Mouse (Mus musculus): ENCODE measurements around the gene Orai3.
"Not testable (repeated sequence)": the region's sequence is repeated elsewhere in the genome, so short reads cannot be mapped to it uniquely, and the experiment has no call there.

The Orai3 gene

DNA sequence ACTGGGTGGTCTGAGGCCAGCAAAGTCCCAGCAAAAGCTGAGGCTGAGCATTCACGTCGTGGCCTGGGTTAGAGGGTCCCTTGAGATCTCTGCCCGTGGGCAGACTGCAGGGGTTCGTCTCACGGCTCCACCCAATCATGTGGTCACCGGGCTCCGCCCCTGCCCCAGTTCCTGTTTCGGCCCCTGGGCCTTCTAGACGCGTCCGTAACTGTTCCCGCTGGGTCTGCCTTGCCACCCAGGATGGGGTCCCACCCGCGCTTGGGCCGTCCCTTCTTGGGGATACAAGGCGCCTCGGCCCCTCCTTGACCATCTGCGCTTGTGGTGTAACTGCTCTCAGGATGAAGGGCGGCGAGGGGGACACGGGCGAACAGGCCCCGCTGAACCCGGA is at the start of gene Orai3:
TSS of gene Orai3 (plus strand) at position 165 of the 388 bp plus-strand sequence.
- DNase-seq (ENCODE audit: low read depth): peak; percentile 73

DNA sequence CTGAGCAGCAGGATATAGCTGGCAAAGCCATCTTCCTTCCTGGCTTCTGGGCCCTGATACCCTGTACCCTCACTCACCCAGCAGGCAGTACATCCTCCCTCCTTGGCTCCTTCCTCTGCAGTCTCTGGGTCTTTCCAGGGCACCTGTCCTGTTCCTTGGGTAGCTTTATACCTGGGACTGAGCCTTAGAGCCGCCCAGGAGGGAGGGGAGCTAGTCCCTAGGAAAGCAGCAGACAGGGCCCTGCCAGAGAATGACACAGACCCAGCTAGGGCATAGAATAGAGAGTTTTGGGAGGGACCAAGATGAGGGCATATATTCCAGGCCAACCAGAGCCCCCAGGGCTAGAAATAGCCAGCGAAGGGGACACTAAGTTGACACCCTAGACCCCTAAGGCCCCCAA is 44.1 kb upstream of the Orai3 start:
- DNase-seq (ENCODE audit: low read depth): no peak

DNA sequence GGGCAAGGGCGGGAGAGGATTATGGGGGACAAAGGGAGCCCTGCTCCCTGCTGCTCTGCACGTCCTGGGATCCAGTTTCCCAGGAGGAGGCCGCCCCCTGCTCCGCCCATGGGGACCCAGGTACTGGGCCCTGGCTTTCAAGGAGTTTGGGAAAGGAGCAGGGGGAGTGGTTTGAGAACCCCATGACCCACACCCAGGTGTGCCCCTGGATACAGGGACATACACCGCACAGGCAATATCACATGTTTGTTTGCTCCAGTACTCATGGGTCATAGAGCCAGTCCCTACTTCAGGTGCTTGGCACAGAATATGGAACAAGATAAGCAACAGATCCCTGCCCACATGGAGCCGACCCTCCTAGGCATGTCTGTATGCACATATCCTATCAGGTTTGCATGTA is 43.7 kb upstream of the Orai3 start:
- no peak for DNase-seq (ENCODE audit: low read depth)

DNA sequence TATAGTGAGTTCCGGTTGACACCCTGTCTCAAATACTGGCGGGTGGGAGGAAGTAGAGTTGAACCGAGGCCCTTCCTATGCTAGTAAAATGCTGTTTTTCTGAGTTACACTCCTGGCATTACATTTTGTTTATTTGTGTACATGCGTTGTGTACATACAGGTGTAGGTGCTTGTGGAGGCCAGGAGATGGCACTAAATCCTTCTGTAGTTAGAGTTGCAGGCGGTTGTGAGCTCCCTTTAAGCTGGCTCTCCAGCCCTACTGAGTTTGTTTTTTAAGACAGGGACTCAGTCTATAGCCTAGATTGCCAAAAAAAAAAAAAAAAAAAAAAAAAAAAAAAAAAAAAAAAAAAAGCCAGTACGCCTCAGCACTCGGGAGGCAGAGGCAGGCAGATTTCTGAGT is 41.7 kb upstream of the Orai3 start:
- no peak for DNase-seq (ENCODE audit: low read depth)

DNA sequence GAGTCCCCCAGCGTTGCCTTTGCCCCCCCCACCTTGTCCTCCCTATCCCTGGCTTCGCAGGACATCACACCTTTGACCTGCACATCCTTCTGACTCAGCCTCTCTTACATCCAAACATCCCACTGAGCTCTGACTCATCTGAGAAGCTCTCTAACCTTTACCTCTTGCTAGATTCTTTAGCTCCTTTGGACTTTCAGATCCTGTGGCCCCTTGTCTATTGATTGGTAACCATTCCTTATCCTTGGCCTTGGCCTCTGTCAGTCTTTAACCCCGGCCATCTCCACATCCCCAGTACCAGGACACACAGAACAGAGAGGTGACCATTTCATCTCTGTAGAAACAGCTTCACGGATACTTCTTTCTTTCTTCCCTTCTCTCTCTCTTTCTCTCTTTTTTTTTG is 39.4 kb upstream of the Orai3 start:
- DNase-seq (ENCODE audit: low read depth): no peak

DNA sequence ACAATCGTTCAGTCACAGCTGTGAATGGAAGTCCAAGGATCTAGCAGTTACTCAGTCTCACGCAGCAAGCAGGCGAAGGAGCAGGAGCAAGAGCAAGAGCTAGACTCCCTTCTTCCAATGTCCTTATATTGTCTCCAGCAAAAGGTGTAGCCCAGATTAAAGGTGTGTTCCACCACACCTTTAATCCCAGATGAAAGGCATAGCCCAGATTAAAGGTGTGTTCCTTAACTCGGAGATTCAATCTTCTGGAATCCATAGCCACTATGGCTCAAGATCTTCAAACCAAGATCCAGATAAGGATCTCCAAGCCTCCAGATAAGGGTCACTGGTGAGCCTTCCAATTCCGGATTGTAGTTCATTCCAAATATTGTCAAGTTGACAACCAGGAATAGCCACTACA is 37.5 kb upstream of the Orai3 start, which contains the start of gene Ctf2:
TSS of gene Ctf2 (minus strand) at position 101 of the 400 bp plus-strand sequence.
- not testable (repeated sequence) for DNase-seq (ENCODE audit: low read depth)

DNA sequence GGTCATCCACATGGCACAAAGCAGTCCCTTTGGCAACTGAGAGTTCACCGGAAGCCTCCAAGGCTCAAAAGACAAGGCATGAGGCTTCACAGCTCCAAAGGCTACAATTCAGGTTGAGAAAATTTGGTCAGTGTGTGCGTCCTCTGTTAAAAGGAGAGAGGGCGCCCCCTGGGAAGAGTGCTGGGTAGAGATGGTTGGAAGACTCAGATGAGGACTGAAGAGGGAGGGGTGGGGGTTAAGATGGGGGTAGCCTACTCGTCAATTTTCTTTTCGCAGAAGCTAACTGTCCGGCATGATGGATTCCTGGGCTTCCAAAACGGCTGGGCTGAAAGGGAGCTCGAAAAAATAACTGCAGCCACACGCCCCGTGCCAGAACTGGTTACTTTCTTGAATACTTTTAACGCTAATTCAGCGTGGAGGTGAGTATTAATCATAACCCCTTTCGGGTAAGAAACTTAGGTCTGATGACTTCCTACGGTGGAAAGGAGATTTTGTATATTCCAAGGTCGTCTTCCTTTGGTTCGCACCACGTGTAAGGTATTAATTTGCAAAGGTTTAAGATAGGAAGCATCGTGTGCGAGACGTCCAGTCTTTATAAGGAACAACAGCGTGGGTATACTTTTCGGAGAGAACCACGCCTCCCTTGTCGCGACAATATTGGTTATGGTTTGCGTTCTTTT is 25.1 kb upstream of the Orai3 start, which contains the start of gene Fbxl19:
TSS of gene Fbxl19 (plus strand) at position 178 of the 680 bp plus-strand sequence.
- DNase-seq (ENCODE audit: low read depth): peak; percentile 81

DNA sequence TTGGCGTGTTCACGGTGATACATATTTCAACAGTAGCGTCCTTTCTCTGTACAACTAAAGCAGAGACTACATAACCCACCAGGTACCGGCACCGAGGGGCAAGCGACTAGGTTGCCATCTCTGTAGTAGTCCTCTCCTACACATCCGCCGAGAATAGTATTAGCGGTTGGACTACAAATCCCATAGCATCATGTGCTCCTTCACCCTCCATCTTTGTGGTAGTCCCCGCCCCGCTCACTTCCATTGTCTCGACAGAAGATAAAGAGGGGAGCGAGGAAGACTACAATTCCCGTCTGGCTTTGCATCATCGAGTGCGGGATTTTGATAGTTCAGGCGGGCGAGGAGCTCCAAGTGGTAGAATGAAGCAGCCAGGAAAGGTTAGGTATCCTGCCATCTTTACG is 24.4 kb upstream of the Orai3 start:
- peak; percentile 90 for DNase-seq (ENCODE audit: low read depth)

DNA sequence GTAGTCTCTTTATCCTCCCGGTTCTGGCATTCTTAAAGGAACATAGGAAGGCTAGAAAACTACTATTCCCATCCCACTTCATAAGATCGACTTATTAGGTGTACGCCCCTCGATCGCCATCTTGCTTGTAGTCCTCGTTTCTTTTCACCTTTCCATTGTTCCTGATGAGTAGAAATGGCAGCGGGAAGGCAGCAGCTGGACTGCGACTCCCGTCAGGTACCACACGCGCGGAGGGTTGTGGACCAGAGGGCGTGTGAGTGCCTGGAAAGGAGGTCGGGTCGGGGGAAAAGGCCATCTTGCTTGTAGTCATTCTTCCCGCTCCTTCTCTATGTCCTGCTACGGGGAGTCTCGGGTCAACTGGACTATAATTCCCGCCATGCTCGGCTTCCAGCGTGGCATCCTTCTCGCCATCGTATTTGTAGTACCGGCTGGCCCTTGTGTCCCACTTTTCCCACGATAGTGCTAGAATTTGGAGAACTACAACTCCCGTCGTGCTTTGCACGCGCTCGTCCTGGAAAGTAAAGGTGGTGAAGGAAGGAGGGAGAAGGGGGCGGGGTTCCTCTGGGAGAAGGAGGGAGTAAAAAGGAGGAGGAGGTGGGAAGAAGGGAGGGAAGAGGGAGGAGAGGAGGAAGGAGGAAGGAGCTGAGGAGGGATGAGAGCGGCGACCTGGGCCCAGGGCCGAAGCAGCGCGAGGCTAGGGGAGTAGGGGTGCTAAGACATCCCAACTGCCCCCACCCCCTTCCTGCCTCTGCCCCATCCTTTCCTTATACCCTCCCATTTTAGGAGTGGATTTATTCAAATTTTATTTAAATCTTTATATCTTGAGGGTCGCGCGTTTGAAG is 23.7 kb upstream of the Orai3 start:
- peak; percentile 74 for DNase-seq (ENCODE audit: low read depth)

DNA sequence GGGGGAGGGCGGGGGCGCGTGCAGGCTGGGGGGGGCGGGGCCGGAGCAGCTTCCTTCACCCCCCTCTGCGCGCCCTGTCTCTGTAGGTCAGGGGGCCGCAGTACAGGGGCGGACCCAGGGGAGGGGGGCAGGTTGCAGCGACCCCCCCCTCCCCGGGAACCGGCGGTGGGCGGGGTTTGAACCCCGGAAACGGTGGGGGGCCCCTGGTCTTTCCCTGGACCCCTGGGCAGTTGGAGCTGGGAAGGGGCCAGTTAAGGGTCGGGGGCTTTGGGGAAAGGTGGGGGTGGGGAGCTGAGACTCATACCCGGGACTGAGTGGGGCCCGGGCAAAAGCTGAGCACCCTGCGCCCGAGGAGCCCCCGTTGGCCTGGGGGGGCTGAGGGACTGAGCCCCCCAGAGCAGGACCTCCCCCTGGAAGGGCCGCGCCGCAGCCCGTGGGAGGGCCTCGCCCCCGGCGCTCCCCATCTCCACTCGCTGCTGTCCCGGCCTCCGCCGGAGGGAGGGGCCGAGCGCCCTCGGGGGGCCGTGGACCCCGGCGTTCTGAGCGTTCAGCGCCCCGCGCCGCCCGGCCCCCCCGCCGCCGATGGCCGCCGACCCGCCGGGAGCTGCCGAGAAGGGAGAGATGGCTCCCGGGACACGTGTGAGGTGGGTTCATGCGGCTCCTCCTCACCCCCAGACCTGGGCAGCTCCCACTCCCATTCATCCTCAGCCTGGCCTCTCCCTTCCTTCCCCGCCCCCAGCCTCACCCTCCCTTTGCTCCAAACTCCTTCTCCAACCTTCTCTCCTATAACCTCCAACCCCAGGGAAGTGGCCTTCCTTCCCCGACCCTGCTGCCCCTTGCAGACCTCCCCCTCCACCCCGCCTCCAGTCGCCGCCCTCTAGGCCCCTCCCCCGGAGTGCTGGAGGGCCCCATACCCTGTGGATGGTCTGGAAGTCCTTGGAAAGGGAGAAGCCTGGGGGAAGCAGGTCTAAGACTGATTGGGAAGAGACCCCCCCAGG is 22.8 kb upstream of the Orai3 start:
- no peak for DNase-seq (ENCODE audit: low read depth)

DNA sequence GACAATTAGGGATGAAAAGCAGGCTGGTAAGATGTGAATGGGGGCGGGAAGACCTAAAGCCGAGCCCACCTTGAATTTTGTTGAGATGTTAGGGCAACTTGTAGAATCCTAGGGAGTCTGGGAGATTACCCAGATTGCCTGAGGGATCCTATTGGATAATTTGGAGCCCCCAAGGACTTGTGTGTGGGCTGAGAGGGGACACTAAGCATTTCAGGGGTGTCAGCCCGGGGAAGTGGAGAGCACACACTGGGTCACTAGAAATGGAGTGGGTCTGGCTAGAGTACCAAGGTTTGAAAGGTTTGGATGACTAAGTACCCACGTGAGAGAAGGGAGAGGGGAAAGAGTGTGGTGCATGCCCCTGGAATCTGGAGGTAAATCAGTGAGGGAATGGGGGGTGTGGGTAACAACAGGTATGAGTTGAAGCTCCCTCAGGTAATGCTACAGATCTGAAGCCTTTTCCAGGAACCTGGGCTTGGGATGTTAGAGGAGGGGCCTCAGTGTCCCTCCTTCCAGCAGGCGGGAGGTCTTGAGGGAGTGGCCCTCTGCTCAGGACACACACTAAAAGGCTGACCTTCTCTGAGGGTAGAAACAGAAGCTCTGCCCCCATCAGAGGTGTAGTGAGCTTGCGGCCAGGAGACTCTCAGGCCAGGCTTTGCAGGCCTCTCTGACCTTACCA is 21.9 kb upstream of the Orai3 start:
- no peak for DNase-seq (ENCODE audit: low read depth)

DNA sequence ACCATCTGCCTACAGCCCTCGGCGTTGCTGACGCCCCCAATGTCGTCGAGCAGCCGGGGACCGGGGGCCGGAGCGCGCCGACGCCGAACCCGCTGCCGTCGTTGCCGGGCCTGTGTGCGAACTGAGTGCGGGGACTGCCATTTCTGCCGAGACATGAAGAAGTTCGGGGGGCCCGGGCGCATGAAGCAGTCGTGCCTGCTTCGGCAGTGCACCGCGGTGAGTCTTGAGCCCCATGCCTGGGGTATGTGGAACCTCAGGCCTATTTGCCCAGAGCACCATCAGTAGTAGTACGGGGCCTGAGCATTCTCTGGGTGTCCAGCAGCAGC is 21.4 kb upstream of the Orai3 start:
- DNase-seq (ENCODE audit: low read depth): no peak

DNA sequence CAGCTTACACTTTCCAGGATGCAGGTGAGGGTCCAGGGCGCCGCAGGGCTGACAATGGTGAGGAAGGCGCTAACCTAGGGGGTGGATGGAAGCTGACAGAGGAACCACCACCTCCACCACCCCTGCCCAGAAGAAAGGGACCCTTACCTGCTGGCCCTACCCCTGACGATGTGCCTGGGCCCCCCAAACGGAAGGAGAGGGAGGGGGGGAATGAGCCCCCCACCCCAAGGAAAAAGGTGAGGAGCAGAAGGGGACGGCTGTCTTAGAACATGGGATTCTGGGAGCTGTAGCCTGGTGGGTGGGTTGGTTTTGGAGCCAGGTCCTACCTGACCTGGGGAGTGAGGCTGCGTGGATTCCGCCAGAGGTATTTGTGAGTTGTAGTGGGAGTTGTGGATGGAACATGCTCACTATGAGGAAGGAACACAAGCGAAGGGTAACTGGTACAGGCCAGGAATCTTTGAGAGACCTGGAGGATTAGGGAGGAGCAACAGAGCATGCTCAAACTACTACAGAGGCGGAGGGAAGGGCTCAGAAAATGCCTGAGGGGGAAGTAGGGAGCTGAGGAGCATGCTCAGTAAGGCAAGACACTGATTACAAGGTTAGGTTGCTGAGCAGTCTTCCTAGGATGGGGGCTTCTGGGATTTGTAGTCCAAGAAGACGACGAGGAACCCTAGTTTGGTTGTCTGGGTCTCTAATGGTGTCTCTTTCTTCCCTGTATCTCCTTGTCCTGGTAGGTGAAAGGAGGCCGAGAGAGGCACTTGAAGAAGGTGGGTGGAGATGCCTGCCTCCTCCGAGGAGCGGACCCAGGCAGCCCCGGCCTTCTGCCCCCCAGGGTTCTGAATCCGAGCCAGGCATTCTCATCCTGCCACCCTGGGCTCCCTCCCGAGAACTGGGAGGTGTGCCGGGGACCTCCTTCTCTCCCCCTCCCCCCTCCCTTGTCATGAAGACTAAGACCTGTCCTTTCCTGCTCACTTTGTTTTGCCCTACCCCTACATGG is 19.2 kb upstream of the Orai3 start:
- DNase-seq (ENCODE audit: low read depth): no peak

DNA sequence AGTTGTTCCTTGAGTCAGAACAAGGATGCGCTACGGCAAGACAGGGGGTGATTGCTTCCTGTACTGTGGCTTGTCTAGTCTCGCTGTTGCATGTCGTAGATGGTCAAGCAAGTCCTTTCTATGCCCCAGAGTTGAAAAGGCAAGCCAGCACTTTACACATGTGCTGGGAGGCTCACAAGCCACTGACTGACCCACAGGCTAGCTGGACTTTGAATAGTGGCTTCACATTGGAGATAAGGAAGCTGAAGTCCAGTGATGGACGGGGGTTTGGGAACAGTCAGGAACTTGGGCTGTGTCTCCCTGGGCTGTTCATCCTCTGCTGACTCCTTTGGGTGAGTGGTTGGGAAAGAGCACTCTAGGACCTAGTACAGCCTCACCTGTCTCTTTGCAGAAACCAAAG is 18.0 kb upstream of the Orai3 start:
- DNase-seq (ENCODE audit: low read depth): no peak

DNA sequence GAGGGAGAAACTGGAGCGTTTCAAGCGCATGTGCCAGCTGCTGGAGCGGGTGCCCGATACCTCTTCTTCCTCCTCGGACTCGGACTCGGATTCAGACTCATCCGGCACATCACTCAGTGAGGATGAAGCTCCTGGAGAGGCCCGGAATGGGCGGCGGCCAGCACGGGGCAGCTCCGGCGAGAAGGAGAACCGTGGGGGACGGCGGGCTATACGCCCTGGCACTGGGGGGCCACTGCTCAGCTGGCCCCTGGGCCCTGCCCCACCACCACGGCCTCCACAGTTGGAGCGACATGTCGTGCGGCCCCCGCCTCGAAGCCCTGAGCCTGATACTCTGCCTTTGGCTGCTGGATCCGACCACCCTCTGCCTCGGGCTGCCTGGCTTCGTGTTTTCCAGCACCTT is 17.5 kb upstream of the Orai3 start:
- DNase-seq (ENCODE audit: low read depth): no peak

DNA sequence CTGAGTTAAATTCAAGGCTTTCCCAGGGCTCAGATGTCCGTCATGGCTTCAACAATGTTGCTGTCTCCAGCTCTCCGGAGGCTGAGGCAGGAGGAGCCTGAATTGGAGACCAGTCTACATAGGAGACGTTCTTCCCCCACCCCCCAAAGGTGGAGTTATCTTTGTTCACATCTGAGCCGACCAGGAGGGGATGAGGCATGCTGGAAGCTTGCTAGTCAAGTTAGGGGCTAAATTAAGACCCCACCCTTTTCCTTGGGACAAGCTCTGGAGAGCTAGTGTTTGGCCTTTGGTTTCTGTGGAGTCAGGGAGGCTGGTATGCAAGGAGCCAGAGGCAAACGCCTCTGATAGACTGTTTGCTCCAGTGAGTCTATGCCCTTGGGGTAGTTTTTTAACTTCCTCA is 16.5 kb upstream of the Orai3 start:
- DNase-seq (ENCODE audit: low read depth): no peak

DNA sequence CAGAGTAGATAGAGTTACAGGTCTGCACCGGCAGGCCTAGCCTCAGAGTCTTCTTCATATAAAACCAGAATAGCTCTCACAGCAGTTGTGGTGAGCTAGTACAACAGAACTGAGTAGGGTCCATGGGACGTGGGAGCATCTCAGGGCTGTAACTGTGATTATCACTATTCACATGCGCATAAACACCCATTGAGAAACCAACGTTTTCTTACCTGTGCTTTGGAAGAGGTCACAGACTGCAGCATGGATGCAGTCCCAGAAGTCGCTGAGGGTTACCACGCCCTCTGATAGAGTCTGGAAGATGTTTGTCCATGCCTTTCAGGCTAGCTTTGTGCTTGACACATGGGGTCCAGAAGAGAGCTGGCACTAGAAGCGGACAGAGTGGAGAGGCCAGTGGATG is 15.9 kb upstream of the Orai3 start:
- DNase-seq (ENCODE audit: low read depth): no peak

DNA sequence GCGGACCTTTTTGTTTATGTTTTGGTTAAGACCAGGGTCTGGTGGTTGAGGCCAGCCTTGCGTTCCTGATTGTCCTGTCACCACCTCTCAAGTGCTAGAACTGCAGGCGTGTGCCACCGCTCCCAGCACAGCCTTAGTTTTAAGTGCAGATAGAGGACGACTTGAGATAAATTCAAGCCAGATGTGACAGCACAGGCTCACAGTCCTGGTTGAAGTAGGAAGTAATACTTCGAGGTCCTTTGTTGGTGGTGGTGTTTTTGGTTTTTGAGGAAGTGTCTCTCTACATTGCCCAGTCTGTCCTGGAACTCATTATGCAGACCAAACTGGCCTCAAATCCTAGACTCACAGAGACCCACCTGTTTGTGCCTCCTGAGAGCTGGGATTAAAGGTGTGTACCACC is 9.9 kb upstream of the Orai3 start:
- no peak for DNase-seq (ENCODE audit: low read depth)

DNA sequence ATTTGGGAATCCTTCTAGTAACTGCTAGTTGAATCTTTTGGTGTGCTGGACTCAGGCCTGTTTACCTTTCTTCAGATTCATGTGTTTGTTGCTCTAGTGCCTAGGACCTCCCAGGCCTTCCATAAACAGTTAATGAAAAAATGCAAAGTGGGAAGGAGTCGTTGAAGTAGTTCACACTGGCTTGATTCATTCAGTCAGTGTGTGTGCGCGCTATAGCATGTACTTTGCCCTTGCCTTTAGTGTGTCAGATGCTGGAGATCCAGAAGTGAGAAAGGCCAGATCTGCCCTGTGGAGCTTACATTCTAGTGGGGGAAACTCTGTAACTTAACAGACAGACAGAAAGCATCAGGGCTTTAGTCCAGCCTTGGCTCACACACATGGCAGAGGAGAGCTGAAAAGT is 9.1 kb upstream of the Orai3 start:
- DNase-seq (ENCODE audit: low read depth): no peak

DNA sequence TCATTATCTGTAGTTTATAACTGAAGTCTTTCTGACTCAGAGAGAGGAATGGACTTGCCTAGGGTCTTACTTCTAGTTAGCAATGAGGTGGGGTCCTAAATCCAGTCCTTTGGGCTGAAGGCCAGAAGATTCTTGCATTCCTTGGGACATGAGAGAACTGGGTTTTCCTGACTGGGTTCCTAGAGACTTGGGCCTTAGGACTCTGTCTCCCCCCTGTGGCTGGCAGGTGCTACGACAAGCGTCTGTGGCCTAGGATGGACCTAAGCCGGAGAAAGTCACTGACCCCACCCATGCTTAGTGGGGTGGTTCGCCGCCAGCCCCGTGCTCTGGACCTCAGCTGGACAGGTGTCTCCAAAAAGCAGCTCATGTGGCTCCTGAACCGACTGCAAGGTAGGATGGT is 8.6 kb upstream of the Orai3 start:
- DNase-seq (ENCODE audit: low read depth): peak; percentile 70

DNA sequence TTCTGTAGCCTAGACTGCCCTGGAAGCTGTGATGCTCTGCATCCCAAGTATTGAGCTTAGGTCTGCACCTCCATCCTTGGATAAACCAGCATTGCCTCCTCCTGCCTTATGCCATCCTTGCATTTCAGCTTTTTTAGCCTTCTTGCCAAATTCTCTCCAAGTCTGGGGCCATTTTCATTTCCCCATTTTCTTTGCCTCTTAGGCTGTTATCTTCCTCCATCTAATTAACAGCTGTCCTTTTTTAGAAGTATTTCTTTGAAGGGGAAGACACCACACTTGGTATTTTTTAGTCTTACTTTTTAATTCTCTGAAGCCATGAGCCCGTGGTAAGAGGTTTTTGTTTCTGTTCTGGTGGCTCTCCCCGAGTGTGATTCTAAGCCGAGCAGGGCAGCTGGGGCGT is 6.0 kb upstream of the Orai3 start:
- DNase-seq (ENCODE audit: low read depth): no peak
